In genomic region chr6:49977783-49978182, GRCm38 (mm10) we compare ENCODE assay signal across 8 mouse cellular contexts.
DNase-seq lines count a peak whose midpoint lies in the region; ATAC-seq and TF ChIP-seq lines count a peak whose summit lies in the region.
"Had no signal": no experiment of that assay in that cellular context is flagged by ENCODE, and none has a peak within 500 bp of the region (broad histone marks: within the 10 kb centered on the region; RNA-seq: fewer than 3 reads in every experiment).

No protein-coding gene starts in this region.

- TF ChIP-seq CTCF in hindbrain, postnatal 0 days (IDR thresholded peaks at IDR 0.05; ENCODE audit: low read depth): no peak

- H3K4me2 ChIP-seq in kidney, embryonic 14.5 days (replicated peaks; ENCODE audit: low read depth, low read length): no peak overlapping the region
- no peak overlapping the region; the same call in 1 of the 2 replicates for H3K4me2 ChIP-seq in hindbrain, postnatal 0 days (ENCODE audit: low read depth, low read length)

- no peaks in the 10 kb centered on the region for H3K27me3 ChIP-seq in kidney, embryonic 14.5 days (ENCODE audit: control insufficient read depth, insufficient read depth, low read length)
- no peaks in the 10 kb centered on the region for H3K27me3 ChIP-seq in hindbrain, postnatal 0 days (ENCODE audit: insufficient read depth, low read length)

- 62% methylated on average over 11 of the region's 11 CpGs for WGBS in kidney, embryonic 14.5 days
- WGBS in hindbrain, postnatal 0 days: 55% methylated on average over 11 of the region's 11 CpGs

- no peaks in the 10 kb centered on the region for H3K9me3 ChIP-seq in kidney, embryonic 14.5 days (ENCODE audit: control insufficient read depth, low read length)
- no peaks in the 10 kb centered on the region for H3K9me3 ChIP-seq in hindbrain, postnatal 0 days (ENCODE audit: low read length)

- peak; percentile 21 for DNase-seq in kidney, adult 11 months
- DNase-seq in hindbrain, postnatal 0 days (ENCODE audit: low spot score): peak; percentile 60
- peak; percentile 68 to 74 for DNase-seq in layer of hippocampus, adult 8-10 months (ENCODE audit: low spot score in 2 of 2)
- peak; percentile 43 for DNase-seq in retina, postnatal 1 day
- DNase-seq in gastrocnemius, postnatal 10 days: no peak
- DNase-seq in spleen, postnatal 4 days (ENCODE audit: low spot score in 2 of 2): no peak

- H3K9ac ChIP-seq in kidney, embryonic 14.5 days (ENCODE audit: low read depth, low read length): no peak overlapping the region
- H3K9ac ChIP-seq in hindbrain, postnatal 0 days (replicated peaks; ENCODE audit: low read length): no peak overlapping the region

- no peak overlapping the region for H3K27ac ChIP-seq in kidney, embryonic 14.5 days (ENCODE audit: low read depth, low read length)
- no peak overlapping the region for H3K27ac ChIP-seq in hindbrain, postnatal 0 days
- H3K27ac ChIP-seq: macrophage had no signal

- H3K36me3 ChIP-seq in kidney, embryonic 14.5 days (ENCODE audit: control insufficient read depth, insufficient read depth, low read length): no peaks in the 10 kb centered on the region
- H3K36me3 ChIP-seq in hindbrain, postnatal 0 days (ENCODE audit: insufficient read depth, low read length): no peaks in the 10 kb centered on the region

- H3K4me3 ChIP-seq in kidney, embryonic 14.5 days (ENCODE audit: low read length): no peak overlapping the region
- H3K4me3 ChIP-seq in hindbrain, postnatal 0 days (ENCODE audit: low read length): no peak overlapping the region

- H3K4me1 ChIP-seq in kidney, embryonic 14.5 days (ENCODE audit: control insufficient read depth, insufficient read depth, low read length): no peaks in the 10 kb centered on the region
- no peaks in the 10 kb centered on the region for H3K4me1 ChIP-seq in hindbrain, postnatal 0 days (ENCODE audit: insufficient read depth, low read length)

- no peak for ATAC-seq in kidney, embryonic 14.5 days (ENCODE audit: low FRiP score, low TSS enrichment)
- no peak for ATAC-seq in hindbrain, postnatal 0 days

Comparison
In these comparisons a context has a peak if more than half of its experiments do, and no peak if none do; other contexts are left out.
1. DNase-seq: peak in kidney, adult 11 months (single experiment), hindbrain, postnatal 0 days (single experiment), layer of hippocampus, adult 8-10 months (2 of 2) and retina, postnatal 1 day (single experiment); none in gastrocnemius, postnatal 10 days (single experiment) and spleen, postnatal 4 days (0 of 2).